Mouse (Mus musculus): ENCODE data around the gene Gm10721. TPM values are rescaled to one million over a fixed set of nuclear protein-coding genes. Genes with fewer than 3 reads are reported as not detected.
"Not testable (repeated sequence)": the region's sequence is repeated elsewhere in the genome, so short reads cannot be mapped to it uniquely, and the experiment has no call there.

The Gm10721 gene
- polyA plus RNA-seq, 1 experiment from 2014 or later = 0.29 TPM

GRCm38 (mm10) chr9:3017108-3017507, 4.2 kb downstream of the Gm10721 start, which contains the start of gene Gm10719:
Gm10719 (plus strand) TSS chr9:3017408.
- not testable (repeated sequence) for H3K27me3 ChIP-seq; H3K4me2 ChIP-seq; H3K27ac ChIP-seq; ATAC-seq (replicated peaks; ENCODE audit: low FRiP score); H3K4me1 ChIP-seq; H3K9ac ChIP-seq; H3K4me3 ChIP-seq (replicated peaks); H3K9me3 ChIP-seq (replicated peaks); H3K36me3 ChIP-seq
- 50% methylated on average over 2 of the region's 9 CpGs for WGBS

- not testable (repeated sequence) for H3K27me3 ChIP-seq; H3K4me3 ChIP-seq (replicated peaks); H3K4me2 ChIP-seq; H3K9me3 ChIP-seq (replicated peaks); ATAC-seq (replicated peaks; ENCODE audit: low FRiP score); H3K27ac ChIP-seq; H3K9ac ChIP-seq; H3K36me3 ChIP-seq; H3K4me1 ChIP-seq
- 64% methylated on average over 9 of the region's 9 CpGs for WGBS
Measured at GRCm38 (mm10) chr9:3018944-3019343, 6.0 kb downstream of the Gm10721 start.

DNA sequence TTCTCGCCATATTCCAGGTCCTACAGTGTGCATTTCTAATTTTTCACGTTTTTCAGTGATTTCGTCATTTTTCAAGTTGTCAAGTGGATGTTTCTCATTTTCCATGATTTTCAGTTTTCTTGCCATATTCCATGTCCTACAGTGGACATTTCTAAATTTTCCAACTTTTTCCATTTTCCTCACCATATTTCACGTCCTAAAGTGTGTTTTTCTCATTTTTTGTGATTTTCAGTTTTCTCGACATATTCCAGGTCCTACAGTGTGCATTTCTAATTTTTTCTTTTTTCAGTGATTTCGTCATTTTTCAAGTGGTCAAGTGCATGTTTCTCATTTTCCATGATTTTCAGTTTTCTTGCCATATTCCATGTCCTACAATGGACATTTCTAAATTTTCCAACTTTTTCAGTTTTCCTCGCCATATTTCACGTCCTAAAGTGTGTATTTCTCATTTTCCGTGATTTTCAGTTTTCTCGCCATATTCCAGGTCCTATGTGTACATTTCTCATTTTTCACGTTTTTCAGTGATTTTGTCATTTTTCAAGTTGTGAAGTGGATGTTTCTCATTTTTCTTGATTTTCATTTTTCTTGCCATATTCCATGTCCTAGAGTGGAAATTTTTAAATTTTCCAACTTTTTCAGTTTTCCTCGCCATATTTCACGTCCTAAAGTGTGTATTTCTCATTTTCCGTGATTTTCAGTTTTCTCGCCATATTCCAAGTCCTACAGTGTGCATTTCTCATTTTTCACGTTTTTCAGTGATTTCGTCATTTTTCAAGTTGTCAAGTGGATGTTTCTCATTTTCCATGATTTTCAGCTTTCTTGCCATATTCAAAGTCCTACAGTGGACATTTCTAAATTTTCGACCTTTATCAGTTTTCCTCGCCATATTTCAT, 7.1 kb downstream of the Gm10721 start:
- H3K4me3 ChIP-seq (replicated peaks); H3K27me3 ChIP-seq; H3K4me1 ChIP-seq; H3K9me3 ChIP-seq (replicated peaks); H3K9ac ChIP-seq; H3K36me3 ChIP-seq; H3K27ac ChIP-seq; H3K4me2 ChIP-seq: not testable (repeated sequence)
- 75% methylated on average over 17 of the region's 19 CpGs for WGBS
- ATAC-seq (replicated peaks; ENCODE audit: low FRiP score) = peak; percentile 65

GRCm38 (mm10) chr9:3022316-3023008, 9.5 kb downstream of the Gm10721 start:
- not testable (repeated sequence) for H3K4me2 ChIP-seq; ATAC-seq (replicated peaks; ENCODE audit: low FRiP score); H3K36me3 ChIP-seq; H3K4me3 ChIP-seq (replicated peaks); H3K27ac ChIP-seq; H3K9me3 ChIP-seq (replicated peaks); H3K4me1 ChIP-seq; H3K27me3 ChIP-seq; H3K9ac ChIP-seq
- 76% methylated on average over 11 of the region's 13 CpGs for WGBS

- not testable (repeated sequence) for H3K36me3 ChIP-seq
Measured at GRCm38 (mm10) chr9:3023312-3023984, 10.5 kb downstream of the Gm10721 start, which contains the start of gene Gm10718. Gm10718 (plus strand) TSS chr9:3023547.

GRCm38 (mm10) chr9:3023985-3024648, 11.2 kb downstream of the Gm10721 start:
- H3K9ac ChIP-seq; H3K36me3 ChIP-seq; H3K9me3 ChIP-seq (replicated peaks); H3K4me2 ChIP-seq; H3K4me1 ChIP-seq; H3K27ac ChIP-seq; H3K27me3 ChIP-seq; H3K4me3 ChIP-seq (replicated peaks); ATAC-seq (replicated peaks; ENCODE audit: low FRiP score): not testable (repeated sequence)
- 77% methylated on average over 16 of the region's 16 CpGs for WGBS

More at GRCm38 (mm10) chr9:3023312-3023984, 10.5 kb downstream of the Gm10721 start, which contains the start of gene Gm10718:
- ATAC-seq (replicated peaks; ENCODE audit: low FRiP score); H3K4me3 ChIP-seq (replicated peaks); H3K4me2 ChIP-seq; H3K4me1 ChIP-seq; H3K27me3 ChIP-seq; H3K9ac ChIP-seq; H3K9me3 ChIP-seq (replicated peaks); H3K27ac ChIP-seq: not testable (repeated sequence)
- WGBS = 74% methylated on average over 12 of the region's 13 CpGs

DNA sequence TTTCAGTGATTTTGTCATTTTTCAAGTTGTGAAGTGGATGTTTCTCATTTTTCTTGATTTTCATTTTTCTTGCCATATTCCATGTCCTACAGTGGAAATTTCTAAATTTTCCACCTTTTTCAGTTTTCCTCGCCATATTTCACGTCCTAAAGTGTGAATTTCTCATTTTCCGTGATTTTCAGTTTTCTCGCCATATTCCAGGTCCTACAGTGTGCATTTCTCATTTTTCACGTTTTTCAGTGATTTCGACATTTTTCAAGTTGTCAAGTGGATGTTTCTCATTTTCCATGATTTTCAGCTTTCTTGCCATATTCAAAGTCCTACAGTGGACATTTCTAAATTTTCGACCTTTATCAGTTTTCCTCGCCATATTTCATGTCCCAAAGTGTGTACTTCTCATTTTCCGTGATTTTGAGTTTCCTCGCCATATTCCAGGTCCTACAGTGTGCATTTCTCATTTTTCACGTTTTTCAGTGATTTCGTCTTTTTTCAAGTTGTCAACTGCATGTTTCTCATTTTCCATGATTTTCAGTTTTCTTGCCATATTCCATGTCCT, 12.1 kb downstream of the Gm10721 start, which contains the start of gene Gm10717:
Gm10717 (plus strand) TSS at position 506 of the 556 bp plus-strand sequence.
- ATAC-seq (replicated peaks; ENCODE audit: low FRiP score); H3K4me2 ChIP-seq; H3K9ac ChIP-seq; H3K9me3 ChIP-seq (replicated peaks); H3K27ac ChIP-seq; H3K4me1 ChIP-seq; H3K4me3 ChIP-seq (replicated peaks); H3K36me3 ChIP-seq; H3K27me3 ChIP-seq: not testable (repeated sequence)
- WGBS = 72% methylated on average over 12 of the region's 12 CpGs

DNA sequence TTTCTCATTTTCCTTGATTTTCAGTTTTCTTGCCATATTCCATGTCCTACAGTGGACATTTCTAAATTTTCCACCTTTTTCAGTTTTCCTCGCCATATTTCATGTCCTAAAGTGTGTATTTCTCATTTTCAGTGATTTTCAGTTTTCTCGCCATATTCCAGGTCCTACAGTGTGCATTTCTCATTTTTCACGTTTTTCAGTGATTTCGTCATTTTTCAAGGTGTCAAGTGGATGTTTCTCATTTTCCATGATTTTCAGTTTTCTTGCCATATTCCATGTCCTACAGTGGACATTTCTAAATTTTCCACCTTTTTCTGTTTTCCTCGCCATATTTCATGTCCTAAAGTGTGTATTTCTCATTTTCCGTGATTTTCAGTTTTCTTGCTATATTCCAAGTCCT, 12.7 kb downstream of the Gm10721 start:
- H3K9me3 ChIP-seq (replicated peaks); H3K27ac ChIP-seq; H3K36me3 ChIP-seq; H3K4me2 ChIP-seq; ATAC-seq (replicated peaks; ENCODE audit: low FRiP score); H3K4me3 ChIP-seq (replicated peaks); H3K4me1 ChIP-seq; H3K27me3 ChIP-seq; H3K9ac ChIP-seq: not testable (repeated sequence)
- 66% methylated on average over 6 of the region's 6 CpGs for WGBS

- not testable (repeated sequence) for H3K36me3 ChIP-seq; H3K4me3 ChIP-seq (replicated peaks); ATAC-seq (replicated peaks; ENCODE audit: low FRiP score); H3K27ac ChIP-seq; H3K9me3 ChIP-seq (replicated peaks); H3K4me1 ChIP-seq; H3K27me3 ChIP-seq; H3K9ac ChIP-seq; H3K4me2 ChIP-seq
- 74% methylated on average over 5 of the region's 5 CpGs for WGBS
Measured at GRCm38 (mm10) chr9:3026136-3026535, 13.2 kb downstream of the Gm10721 start.

- H3K36me3 ChIP-seq; H3K4me3 ChIP-seq (replicated peaks); H3K9ac ChIP-seq; H3K27me3 ChIP-seq; H3K4me1 ChIP-seq; H3K27ac ChIP-seq; H3K9me3 ChIP-seq (replicated peaks); H3K4me2 ChIP-seq; ATAC-seq (replicated peaks; ENCODE audit: low FRiP score): not testable (repeated sequence)
- 64% methylated on average over 9 of the region's 9 CpGs for WGBS
Measured at GRCm38 (mm10) chr9:3026741-3027140, 13.8 kb downstream of the Gm10721 start.

DNA sequence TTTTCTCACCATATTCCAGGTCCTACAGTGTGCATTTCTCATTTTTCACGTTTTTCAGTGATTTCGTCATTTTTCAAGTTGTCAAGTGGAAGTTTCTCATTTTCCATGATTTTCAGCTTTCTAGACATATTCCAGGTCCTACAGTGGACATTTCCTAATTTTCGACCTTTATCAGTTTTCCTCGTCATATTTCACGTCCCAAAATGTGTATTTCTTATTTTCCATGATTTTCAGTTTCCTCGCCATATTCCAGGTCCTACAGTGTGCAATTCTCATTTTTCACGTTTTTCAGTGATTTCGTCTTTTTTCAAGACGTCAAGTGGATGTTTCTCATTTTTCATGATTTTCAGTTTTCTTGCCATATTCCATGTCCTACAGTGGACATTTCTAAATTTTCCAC, 14.3 kb downstream of the Gm10721 start:
- H3K4me3 ChIP-seq (replicated peaks); H3K27ac ChIP-seq; H3K9me3 ChIP-seq (replicated peaks); H3K4me2 ChIP-seq; H3K4me1 ChIP-seq; H3K27me3 ChIP-seq; H3K9ac ChIP-seq; ATAC-seq (replicated peaks; ENCODE audit: low FRiP score); H3K36me3 ChIP-seq: not testable (repeated sequence)
- WGBS = 71% methylated on average over 9 of the region's 9 CpGs

Measured in kidney, embryonic 15.5 days (tissue).